ENCODE assay signal across 8 mouse cellular contexts in the genomic region with DNA sequence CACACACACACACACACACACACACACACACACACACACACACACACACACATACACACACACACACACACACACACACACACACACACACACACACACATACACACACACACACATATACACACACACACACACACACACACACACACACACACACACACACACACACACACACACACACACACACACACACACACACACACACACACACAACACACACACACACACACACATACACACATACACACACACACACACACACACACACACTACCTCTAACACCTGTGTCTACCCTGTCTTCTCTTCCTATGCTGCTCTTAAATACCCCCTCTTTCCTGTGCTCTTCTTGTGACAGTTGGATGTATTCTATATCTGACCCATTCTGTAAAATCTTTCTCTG. TPM values are rescaled to one million over a fixed set of nuclear protein-coding genes. Genes with fewer than 3 reads are reported as not detected.
DNase-seq lines count a peak whose midpoint lies in the region; TF ChIP-seq lines count a peak whose summit lies in the region.
"Not testable (repeated sequence)": the region's sequence is repeated elsewhere in the genome, so short reads cannot be mapped to it uniquely, and the experiment has no call there.

No protein-coding gene starts in this region.

- H3K27ac ChIP-seq in kidney, adult 2 months (ENCODE audit: insufficient read depth, low read depth, low read length): peak overlapping the region; percentile 95

- H3K27me3 ChIP-seq in kidney, adult 2 months (replicated peaks; ENCODE audit: control insufficient read depth, insufficient read depth, low read length): not testable (repeated sequence)

- TF ChIP-seq POLR2A in kidney, adult 2 months (IDR thresholded peaks at IDR 0.05; ENCODE audit: low read depth, low read length): not testable (repeated sequence)

- not testable (repeated sequence) for H3K4me3 ChIP-seq in kidney, adult 2 months (ENCODE audit: insufficient read depth, low read depth, low read length)

- peaks cover 12% of the 10 kb centered on the region; the same call in 1 of the 2 replicates for H3K4me1 ChIP-seq in kidney, adult 2 months (ENCODE audit: control insufficient read depth, insufficient read depth, low read length)

- peak; percentile 38 for DNase-seq in adrenal gland, postnatal 10 days
- peak; percentile 52 for DNase-seq in gastrocnemius, postnatal 10 days
- DNase-seq in gastrocnemius, postnatal 4 days (ENCODE audit: low spot score in 2 of 2): peak; percentile 1 to 78
- not testable (repeated sequence) for DNase-seq in kidney, adult 2 months
- peak; percentile 49 to 60 for DNase-seq in spleen, postnatal 4 days (ENCODE audit: low spot score in 2 of 2)
- DNase-seq in testis, postnatal 10 days (ENCODE audit: low spot score): peak; percentile 46
- peak; percentile 11 for DNase-seq in thymus, postnatal 4 days
- DNase-seq in urinary bladder, postnatal 10 days (ENCODE audit: low spot score): peak; percentile 17

- not testable (repeated sequence) for H3K36me3 ChIP-seq in kidney, adult 2 months (ENCODE audit: control insufficient read depth, insufficient read depth, low read length)

- TF ChIP-seq CTCF in kidney, adult 2 months (conservative IDR thresholded peaks at IDR 0.05; ENCODE audit: insufficient read depth, insufficient read length, low read depth, low read length): not testable (repeated sequence)

RNA-seq across cellular contexts. Expression of gene Bckdhb, which starts 14.6 kb away (rescaled TPM):
- total RNA-seq in adrenal gland, postnatal 10 days (2021): 100 to 1,000 TPM; 208 to 221 TPM
- total RNA-seq in gastrocnemius, postnatal 10 days (2021): 10 to 100 TPM; 20.0 to 20.9 TPM
- 10 to 100 TPM; 15.2 to 24.1 TPM for total RNA-seq in gastrocnemius, postnatal 4 days (2021)
- 57.7 and 61.7 TPM in 2 replicates for polyA plus RNA-seq in kidney, adult 2 months (2012; rRNA removed)

Comparison
In these comparisons a context has a peak if more than half of its experiments do, and no peak if none do; other contexts are left out.
1. RNA of gene Bckdhb, which starts 14.6 kb away (total RNA-seq): 208 to 221 TPM in adrenal gland, postnatal 10 days; 15.2 to 24.1 TPM in gastrocnemius, postnatal 4 days and 20.0 to 20.9 TPM in gastrocnemius, postnatal 10 days; every median in the first group is over 4 times any median in the second.